11 mouse cellular contexts compared by ENCODE assay signal in the genomic region with DNA sequence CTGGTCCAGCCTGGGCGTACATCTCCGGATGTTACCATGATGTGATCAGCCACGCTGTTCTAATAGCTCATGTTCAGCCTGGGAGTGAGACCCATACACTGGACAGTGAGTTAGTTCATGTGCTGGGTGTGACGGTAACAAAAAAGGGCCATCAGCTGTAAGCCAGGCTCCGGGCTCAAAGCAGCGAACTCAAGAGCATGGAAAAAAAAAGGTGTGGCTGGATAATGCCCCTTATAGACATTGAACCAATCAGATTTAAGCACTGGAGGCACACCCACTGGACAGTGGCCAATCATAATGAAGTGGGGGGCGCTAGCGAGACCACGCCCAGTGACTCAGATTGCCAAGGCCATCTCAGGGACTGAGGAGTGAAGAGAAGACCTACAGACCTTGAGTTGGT. TPM values are rescaled to one million over a fixed set of nuclear protein-coding genes. Genes with fewer than 3 reads are reported as not detected.
DNase-seq lines count a peak whose midpoint lies in the region; ATAC-seq and TF ChIP-seq lines count a peak whose summit lies in the region.
"Had no signal": no experiment of that assay in that cellular context is flagged by ENCODE, and none has a peak within 500 bp of the region (broad histone marks: within the 10 kb centered on the region; RNA-seq: fewer than 3 reads in every experiment).

A gene (plus strand): TSS at position 338 of the 400 bp plus-strand sequence.

- TF ChIP-seq CTCF in G1E (IDR thresholded peaks at IDR 0.05; ENCODE audit: low read depth, low read length), result no peak
- TF ChIP-seq CTCF in layer of hippocampus, adult 2 months (conservative IDR thresholded peaks at IDR 0.05), result no peak

- H3K27ac ChIP-seq in hindbrain, embryonic 11.5 days (ENCODE audit: low read depth, low read length), result no peak within 1 kb of the TSS
- no peak within 1 kb of the TSS for H3K27ac ChIP-seq in hindbrain, embryonic 13.5 days
- H3K27ac ChIP-seq in layer of hippocampus, adult 2 months, result no peak within 1 kb of the TSS
- H3K27ac ChIP-seq: limb, embryonic 13.5 days had no signal

- 41% methylated on average over 9 of the region's 9 CpGs for WGBS in hindbrain, embryonic 11.5 days
- 40% methylated on average over 9 of the region's 9 CpGs for WGBS in hindbrain, embryonic 13.5 days

- H3K36me3 ChIP-seq in hindbrain, embryonic 11.5 days (ENCODE audit: control insufficient read depth, insufficient read depth, low read length), result no peaks in the 10 kb centered on the region
- H3K36me3 ChIP-seq in hindbrain, embryonic 13.5 days, result no peaks in the 10 kb centered on the region
- H3K36me3 ChIP-seq in G1E (replicated peaks), result no peaks in the 10 kb centered on the region
- H3K36me3 ChIP-seq: limb, embryonic 13.5 days had no signal

- H3K27me3 ChIP-seq in hindbrain, embryonic 11.5 days (ENCODE audit: control insufficient read depth, insufficient read depth, low read length), result no peaks in the 10 kb centered on the region
- H3K27me3 ChIP-seq in hindbrain, embryonic 13.5 days, result no peaks in the 10 kb centered on the region
- H3K27me3 ChIP-seq in G1E (ENCODE audit: insufficient read depth, low read length), result peaks cover 3% of the 10 kb centered on the region; the same call in 1 of the 2 replicates
- H3K27me3 ChIP-seq: limb, embryonic 13.5 days had no signal

- H3K9me3 ChIP-seq in hindbrain, embryonic 11.5 days (ENCODE audit: control insufficient read depth, low read length), result no peaks in the 10 kb centered on the region
- H3K9me3 ChIP-seq in hindbrain, embryonic 13.5 days, result no peaks in the 10 kb centered on the region
- no peaks in the 10 kb centered on the region for H3K9me3 ChIP-seq in G1E (replicated peaks)
- H3K9me3 ChIP-seq: limb, embryonic 13.5 days had no signal

- no peak within 1 kb of the TSS for H3K9ac ChIP-seq in hindbrain, embryonic 11.5 days (ENCODE audit: low read depth, low read length)
- H3K9ac ChIP-seq in hindbrain, embryonic 13.5 days, result no peak within 1 kb of the TSS
- H3K9ac ChIP-seq: limb, embryonic 13.5 days had no signal

- H3K4me1 ChIP-seq in hindbrain, embryonic 11.5 days (replicated peaks; ENCODE audit: control insufficient read depth, insufficient read depth, low read length), result no peaks in the 10 kb centered on the region
- no peaks in the 10 kb centered on the region for H3K4me1 ChIP-seq in hindbrain, embryonic 13.5 days (replicated peaks)
- peaks cover 4% of the 10 kb centered on the region; the same call in 1 of the 2 replicates for H3K4me1 ChIP-seq in G1E (ENCODE audit: insufficient read depth, low read depth, low read length)
- H3K4me1 ChIP-seq: limb, embryonic 13.5 days had no signal

- no peak for ATAC-seq in hindbrain, embryonic 11.5 days (ENCODE audit: low FRiP score)
- ATAC-seq in hindbrain, embryonic 13.5 days (ENCODE audit: low FRiP score), result no peak
- ATAC-seq in G1E (ENCODE audit: extremely low read depth, insufficient number of reproducible peaks, low FRiP score, poor library complexity, severe bottlenecking), result peak; percentile 54
- peak; percentile 69 for ATAC-seq in megakaryocyte progenitor cell, adult 5-6 weeks (replicated peaks; ENCODE audit: poor library complexity)

- H3K4me3 ChIP-seq in hindbrain, embryonic 11.5 days (ENCODE audit: low read depth, low read length), result no peak within 1 kb of the TSS
- H3K4me3 ChIP-seq in hindbrain, embryonic 13.5 days, result no peak within 1 kb of the TSS
- no peak within 1 kb of the TSS for H3K4me3 ChIP-seq in G1E (ENCODE audit: low read depth, low read length)
- H3K4me3 ChIP-seq in layer of hippocampus, adult 2 months, result no peak within 1 kb of the TSS
- H3K4me3 ChIP-seq: limb, embryonic 13.5 days had no signal

- DNase-seq in hindbrain, embryonic 11.5 days (ENCODE audit: low spot score), result peak; percentile 15
- DNase-seq in G1E (ENCODE audit: low spot score), result peak; percentile 27
- DNase-seq in embryo, embryonic 10.5 days (ENCODE audit: low spot score), result peak; percentile 43
- DNase-seq in cerebellum, adult 9-11 months, result no peak
- no peak for DNase-seq in layer of hippocampus, adult 2 months (ENCODE audit: low spot score in 2 of 2)
- DNase-seq in right cerebral cortex, postnatal 25 days, result no peak
- DNase-seq: right cerebral cortex, postnatal 4 days had no signal

- H3K4me2 ChIP-seq in hindbrain, embryonic 11.5 days (replicated peaks; ENCODE audit: low read depth, low read length), result no peak within 1 kb of the TSS
- H3K4me2 ChIP-seq in hindbrain, embryonic 13.5 days, result no peak within 1 kb of the TSS
- H3K4me2 ChIP-seq: limb, embryonic 13.5 days had no signal

RNA-seq across cellular contexts. Expression of the gene that starts here (rescaled TPM):
- not detected in 2 replicates for polyA plus RNA-seq in hindbrain, embryonic 11.5 days (2014; fragmentation: Nextera tagmentation; extraction: Ambion mirVana)
- polyA plus RNA-seq in hindbrain, embryonic 13.5 days (2015; fragmentation: Nextera tagmentation; extraction: Ambion mirVana), result not detected in 2 replicates
- total RNA-seq in G1E (2014; fragmentation: Nextera tagmentation), result not detected in 2 replicates
- not detected in 2 replicates for total RNA-seq in G1E (2017)
- not detected in 2 replicates for polyA plus RNA-seq in G1E (2012)
- 0.69 TPM in 1 of 2 replicates, not detected in the other for total RNA-seq in megakaryocyte progenitor cell, adult 5-6 weeks (2015)
- not detected in 2 replicates for total RNA-seq in megakaryocyte progenitor cell, adult 5-6 weeks (2017)
- not detected for total RNA-seq in layer of hippocampus, adult 2 months (2021)
- polyA plus RNA-seq: forebrain, embryonic 11.5 days; limb, embryonic 13.5 days had no signal

Comparison
In these comparisons a context has a peak if more than half of its experiments do, and no peak if none do; other contexts are left out.
1. Peak in DNase-seq in hindbrain, embryonic 11.5 days; RNA of the gene not detected or under 1 TPM.
2. Peak in DNase-seq and ATAC-seq in G1E; RNA of the gene not detected or under 1 TPM.
3. Peak in ATAC-seq in megakaryocyte progenitor cell, adult 5-6 weeks; RNA of the gene not detected or under 1 TPM.